ENCODE assay signal across 1 mouse cellular context in the genomic region with DNA sequence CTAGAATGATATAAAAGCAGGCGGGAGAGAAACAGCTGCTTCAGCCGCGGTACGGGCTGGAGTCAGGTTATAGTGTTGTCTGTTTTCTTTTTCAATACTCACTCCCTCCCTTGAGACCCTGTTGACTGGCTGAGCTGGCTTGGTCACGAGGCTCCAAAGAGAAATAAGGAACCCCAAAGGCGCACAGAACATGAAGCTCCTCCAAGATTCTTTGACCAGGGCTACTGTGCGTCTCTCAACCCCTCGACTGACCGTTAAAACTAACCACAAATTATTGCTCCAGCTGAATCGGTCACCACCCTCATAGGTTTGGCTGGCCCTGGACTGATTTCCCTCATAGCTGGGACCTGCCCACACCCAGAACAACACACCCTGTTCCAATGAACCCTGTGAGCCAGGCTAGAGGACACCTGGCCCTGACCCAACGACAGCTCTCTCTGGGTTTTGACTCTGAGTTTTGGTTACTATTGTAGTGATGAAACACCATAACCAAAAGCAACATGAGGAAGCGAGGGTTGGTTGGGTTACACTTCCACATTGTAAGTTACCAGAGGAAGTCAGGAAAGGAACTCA.
TF ChIP-seq lines count a peak whose summit lies in the region.

No protein-coding gene starts in this region.

TF ChIP-seq in MEL, 35 proteins besides CTCF, POLR2A, EP300 and RAD21 (continued from another document):
- no peak for TF ChIP-seq MAZ (IDR thresholded peaks at IDR 0.05; ENCODE audit: low read depth, low read length)
- no peak for TF ChIP-seq MAFK (IDR thresholded peaks at IDR 0.05; ENCODE audit: borderline replicate concordance, low read depth, low read length)
- no peak for TF ChIP-seq GABPA (IDR thresholded peaks at IDR 0.05; ENCODE audit: low read depth, low read length)
- TF ChIP-seq NRF1 (IDR thresholded peaks at IDR 0.05; ENCODE audit: insufficient read depth, low read depth, low read length, poor library complexity, severe bottlenecking): no peak
- no peak for TF ChIP-seq SMC3 (IDR thresholded peaks at IDR 0.05; ENCODE audit: low read depth, low read length)
- TF ChIP-seq NELFE (IDR thresholded peaks at IDR 0.05; ENCODE audit: low read depth, low read length): peak; percentile 14; the same call in 1 of the 2 replicates
- TF ChIP-seq MXI1 (IDR thresholded peaks at IDR 0.05; ENCODE audit: low read depth, low read length): peak; percentile 2; the same call in 1 of the 2 replicates
- no peak for TF ChIP-seq USF2 (IDR thresholded peaks at IDR 0.05; ENCODE audit: borderline replicate concordance in 1 of 2, insufficient read depth in 1 of 2, low read depth in 1 of 2, low read length in 2 of 2)
- no peak for TF ChIP-seq MYC (IDR thresholded peaks at IDR 0.05; ENCODE audit: low read depth, low read length)
- TF ChIP-seq HCFC1 (IDR thresholded peaks at IDR 0.05; ENCODE audit: low read depth, low read length): peak; percentile 26; the same call in 1 of the 2 replicates
- TF ChIP-seq MAX (IDR thresholded peaks at IDR 0.05; ENCODE audit: low read length): no peak; the same call in none of the 2 replicates
- no peak for TF ChIP-seq GATA1 (IDR thresholded peaks at IDR 0.05; ENCODE audit: low read depth, low read length)
- TF ChIP-seq MYB (IDR thresholded peaks at IDR 0.05; ENCODE audit: low read depth, low read length): 0 out of 2 replicates have a peak, but pooled peaks have one; percentile 17
- TF ChIP-seq ELF1 (IDR thresholded peaks at IDR 0.05; ENCODE audit: low read depth, low read length): no peak
- TF ChIP-seq USF1 (IDR thresholded peaks at IDR 0.05; ENCODE audit: low read depth, low read length): peak; percentile 76
- TF ChIP-seq TAL1 (IDR thresholded peaks at IDR 0.05; ENCODE audit: low read length): no peak
- TF ChIP-seq BHLHE40 (IDR thresholded peaks at IDR 0.05; ENCODE audit: borderline replicate concordance, low read depth, low read length): no peak
- no peak for TF ChIP-seq ZC3H11A (IDR thresholded peaks at IDR 0.05; ENCODE audit: low read depth, low read length)
- no peak for TF ChIP-seq ZNF384 (IDR thresholded peaks at IDR 0.05; ENCODE audit: low read depth, low read length)
